Mouse (Mus musculus): ENCODE data around the gene Bspry.

- no peak for TF ChIP-seq POLR2A (IDR thresholded peaks at IDR 0.05; ENCODE audit: low read depth, low read length)
- TF ChIP-seq CTCF (conservative IDR thresholded peaks at IDR 0.05; ENCODE audit: insufficient read depth, insufficient read length, low read depth, low read length) = no peak
These were observed 7.3 kb downstream of the Bspry start for GRCm38 (mm10) chr4:62487172-62487571.

All from kidney, adult 2 months (tissue).